Mouse (Mus musculus) CH12.LX (cell line): Measurements from ENCODE around the gene Stk40. TPM values are rescaled to one million over a fixed set of nuclear protein-coding genes. Genes with fewer than 3 reads are reported as not detected.

Experiments used
- DNase-seq: peaks from one replicate; pipeline ENCODE4 v3.0.0-alpha.2; 2013; ENCODE audit errors: extremely low read depth
- H3K27ac ChIP-seq: 2 replicates; pipeline ENCODE4 v1.5.1; 2012; ENCODE audit warnings: low read depth, mild to moderate bottlenecking, control low read depth, moderate library complexity; ENCODE audit not compliant: insufficient read depth
- H3K27me3 ChIP-seq: replicated peaks from 2 replicates; pipeline ENCODE3; 2012; ENCODE audit warnings: inconsistent platforms
- H3K36me3 ChIP-seq, 2 experiments: replicated peaks in 1 of 2; 2 replicates each; pipeline versions ENCODE3 to v1.6.1; 2012; ENCODE audit warnings: inconsistent platforms in 1 of 2, low read length in 1 of 2, mild to moderate bottlenecking in 1 of 2, mixed read lengths in 1 of 2, moderate library complexity in 1 of 2; ENCODE audit not compliant: control insufficient read depth in 1 of 2, insufficient read depth in 1 of 2
- H3K4me1 ChIP-seq, 2 experiments: 2 replicates each; pipeline ENCODE4 v1.6.1; 2012; ENCODE audit warnings: inconsistent platforms in 1 of 2, moderate library complexity in 1 of 2; ENCODE audit not compliant: insufficient read depth in 2 of 2, control insufficient read depth in 1 of 2
- H3K4me2 ChIP-seq: 2 replicates; pipeline ENCODE4 v1.6.1; 2012; ENCODE audit warnings: low read depth, mild to moderate bottlenecking, control low read depth; ENCODE audit not compliant: poor library complexity, insufficient read depth, severe bottlenecking
- H3K4me3 ChIP-seq, 3 experiments: fragments of 150-350 bp in 1 of 3; sonication (generic) in 1 of 3; replicated peaks in 1 of 3; 2 replicates each; pipeline versions ENCODE3 to v1.5.1; 2011 to 2012; ENCODE audit warnings: low read depth in 2 of 3, low read length in 2 of 3, mild to moderate bottlenecking in 2 of 3, moderate library complexity in 2 of 3, control low read depth in 1 of 3, improper control_type of control experiment in 1 of 3, inconsistent platforms in 1 of 3, mixed read lengths in 1 of 3; ENCODE audit not compliant: poor library complexity in 1 of 3
- H3K79me2 ChIP-seq: replicated peaks from 2 replicates; pipeline ENCODE4 v1.6.1; 2012; ENCODE audit warnings: mild to moderate bottlenecking, moderate library complexity; ENCODE audit not compliant: control insufficient read depth, poor library complexity, insufficient read depth, severe bottlenecking; ENCODE audit errors: extremely low read depth
- H3K9ac ChIP-seq: 2 replicates; pipeline ENCODE4 v1.6.1; 2012; ENCODE audit warnings: low read depth, mild to moderate bottlenecking, control low read depth, moderate library complexity; ENCODE audit not compliant: insufficient read depth
- H3K9me3 ChIP-seq: replicated peaks from 2 replicates; pipeline ENCODE3; 2012; ENCODE audit warnings: low read length, inconsistent platforms, mixed read lengths
- CHD1 ChIP-seq: IDR thresholded peaks from 2 replicates; pipeline ENCODE4 v1.6.1; 2012; ENCODE audit warnings: low read depth, low read length, improper control_type of control experiment, inconsistent platforms
- CTCF ChIP-seq, 2 experiments: IDR thresholded peaks in 1 of 2; conservative IDR thresholded peaks in 1 of 2; 2 replicates each; pipeline ENCODE4 v1.5.1; 2011 to 2012; ENCODE audit warnings: low read depth in 2 of 2, low read length in 2 of 2, improper control_type of control experiment in 1 of 2, inconsistent platforms in 1 of 2, mild to moderate bottlenecking in 1 of 2, moderate library complexity in 1 of 2
- ELF1 ChIP-seq: IDR thresholded peaks from 2 replicates; pipeline ENCODE4 v1.6.1; 2014; ENCODE audit warnings: low read depth, mild to moderate bottlenecking, inconsistent platforms, low read length, improper control_type of control experiment
- EP300 ChIP-seq: IDR thresholded peaks from 2 replicates; pipeline ENCODE4 v1.6.1; 2011; ENCODE audit warnings: low read length, improper control_type of control experiment
- ETS1 ChIP-seq: conservative IDR thresholded peaks from 2 replicates; pipeline ENCODE4 v1.6.1; 2012; ENCODE audit warnings: low read depth, mild to moderate bottlenecking, inconsistent platforms, low read length, improper control_type of control experiment, moderate library complexity
- HCFC1 ChIP-seq: IDR thresholded peaks from 2 replicates; pipeline ENCODE4 v1.6.1; 2012; ENCODE audit warnings: low read depth, mild to moderate bottlenecking, inconsistent platforms, low read length, improper control_type of control experiment
- IRF4 ChIP-seq: IDR thresholded peaks from 2 replicates; pipeline ENCODE4 v1.6.1; 2014; ENCODE audit warnings: low read depth, mild to moderate bottlenecking, inconsistent platforms, low read length, improper control_type of control experiment
- JUN ChIP-seq: IDR thresholded peaks from 2 replicates; pipeline ENCODE4 v1.6.1; 2011; ENCODE audit warnings: low read depth, mild to moderate bottlenecking, low read length, improper control_type of control experiment, moderate library complexity; ENCODE audit not compliant: insufficient read depth
- JUND ChIP-seq: conservative IDR thresholded peaks from 2 replicates; pipeline ENCODE4 v1.6.1; 2011; ENCODE audit warnings: low read depth, low read length, improper control_type of control experiment
- KAT2A ChIP-seq: IDR thresholded peaks from 2 replicates; pipeline ENCODE4 v1.6.1; 2012; ENCODE audit warnings: low read length, improper control_type of control experiment, inconsistent platforms; ENCODE audit not compliant: insufficient replicate concordance
- MAFK ChIP-seq: IDR thresholded peaks from 2 replicates; pipeline ENCODE4 v1.6.1; 2011; ENCODE audit warnings: low read length, improper control_type of control experiment; ENCODE audit not compliant: insufficient replicate concordance
- MEF2A ChIP-seq: IDR thresholded peaks from 2 replicates; pipeline ENCODE4 v1.6.1; 2014; ENCODE audit warnings: low read depth, mild to moderate bottlenecking, inconsistent platforms, low read length, improper control_type of control experiment, borderline replicate concordance
- MXI1 ChIP-seq: IDR thresholded peaks from 2 replicates; pipeline ENCODE4 v1.6.1; 2011; ENCODE audit warnings: mild to moderate bottlenecking, low read depth, low read length, improper control_type of control experiment
- NELFE ChIP-seq: IDR thresholded peaks from 2 replicates; pipeline ENCODE4 v1.6.1; 2011; ENCODE audit warnings: low read depth, low read length, improper control_type of control experiment
- NRF1 ChIP-seq: IDR thresholded peaks from 2 replicates; pipeline ENCODE4 v1.6.1; 2014; ENCODE audit warnings: low read depth, mild to moderate bottlenecking, inconsistent platforms, low read length, improper control_type of control experiment, moderate library complexity
- POLR2A ChIP-seq: IDR thresholded peaks from 2 replicates; pipeline ENCODE4 v1.6.1; 2011; ENCODE audit warnings: low read depth, mild to moderate bottlenecking, improper control_type of control experiment, low read length
- RAD21 ChIP-seq: IDR thresholded peaks from 2 replicates; pipeline ENCODE4 v1.6.1; 2011; ENCODE audit warnings: low read depth, mild to moderate bottlenecking, low read length, improper control_type of control experiment, moderate library complexity
- SIN3A ChIP-seq: IDR thresholded peaks from 2 replicates; pipeline ENCODE4 v1.6.1; 2012; ENCODE audit warnings: low read length, improper control_type of control experiment, inconsistent platforms
- SMC3 ChIP-seq: IDR thresholded peaks from 2 replicates; pipeline ENCODE4 v1.6.1; 2011; ENCODE audit warnings: low read depth, low read length, improper control_type of control experiment
- TCF12 ChIP-seq: IDR thresholded peaks from 2 replicates; pipeline ENCODE4 v1.6.1; 2014; ENCODE audit warnings: low read depth, mild to moderate bottlenecking, inconsistent platforms, low read length, improper control_type of control experiment
- ZC3H11A ChIP-seq: IDR thresholded peaks from 2 replicates; pipeline ENCODE4 v1.6.1; 2012; ENCODE audit warnings: low read depth, mild to moderate bottlenecking, inconsistent platforms, low read length, improper control_type of control experiment
- dilution Hi-C: fragments of 300-500 bp; cut with MboI; formaldehyde crosslinking; loops from 2 replicates; pipeline ENCODE4 v1.14.3; 2020; ENCODE audit warnings: low sequenced_read_pairs; ENCODE audit not compliant: extremely low pct_unique_long_range_greater_than_20kb, extremely low pct_ligation_motif_present
- in situ Hi-C: fragments of 300-500 bp; cut with MboI; formaldehyde crosslinking; loops from 3 replicates; pipeline ENCODE4 v1.14.3; 2019; ENCODE audit warnings: low sequenced_read_pairs, low pct_ligation_motif_present, low pct_unique_long_range_greater_than_20kb, mixed read lengths
- polyA plus RNA-seq: library from polyadenylated mRNA; unstranded; fragments of >175 nt; gene quantifications from 2 replicates; pipeline ENCODE4 v1.2.1, GENCODE M21; 2012; ENCODE audit warnings: low read depth; ENCODE audit not compliant: insufficient read length
- total RNA-seq, 2 experiments: library from RNA; depleted of rRNA; stranded (reverse); fragments of 300-350 nt in 1 of 2; fragments of >200 nt in 1 of 2; gene quantifications; 2 replicates each; pipeline ENCODE4 v1.2.3; 2012 to 2014

The Stk40 gene
- total and polyA plus RNA-seq, 3 experiments: 8.6 to 33.0 (median 16.4) TPM

DNA sequence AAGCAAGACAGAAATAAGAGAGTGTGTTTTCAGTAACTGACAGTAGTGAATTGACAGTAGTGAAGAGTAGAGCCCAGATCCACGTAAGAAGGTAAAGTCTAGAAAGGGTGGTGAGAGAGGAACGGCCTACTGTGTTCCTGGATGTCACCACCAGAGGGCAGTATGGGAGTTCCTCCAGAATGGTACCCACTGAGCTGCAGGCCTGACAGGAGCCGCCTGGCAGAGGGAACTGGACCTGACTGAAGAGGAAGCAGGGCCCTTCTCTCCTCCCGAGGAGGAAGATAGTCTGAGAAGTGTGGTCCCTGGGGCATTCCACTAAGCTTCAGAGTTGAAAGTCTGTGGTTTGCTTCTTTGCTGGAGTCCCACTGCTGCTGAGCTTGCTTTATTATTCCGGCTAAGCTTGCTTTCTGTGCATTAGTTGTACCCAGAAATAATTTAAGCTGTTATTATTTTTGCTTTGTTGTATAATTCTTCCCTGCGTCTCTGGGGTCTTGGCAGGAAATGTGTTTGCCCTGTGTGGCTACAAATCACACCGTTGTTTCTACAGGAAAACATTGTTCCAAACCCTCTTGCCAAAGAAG lies 17.7 kb upstream of the Stk40 start:
- H3K36me3 ChIP-seq: no peaks in the 10 kb centered on the region
- no peaks in the 10 kb centered on the region for H3K79me2 ChIP-seq
- dilution Hi-C loops (no loop called here), in situ Hi-C loops (no loop called here)
- H3K4me3 ChIP-seq: no peak overlapping the region
- H3K4me2 ChIP-seq: 0 out of 2 replicates have a peak overlapping the region, but pooled peaks have one; percentile 4
- H3K4me1 ChIP-seq: peaks cover 0 to 16% of the 10 kb centered on the region in 2 experiments; a peak in 2 of 4 replicates
- H3K9ac ChIP-seq: no peak overlapping the region
- H3K27me3 ChIP-seq: no peaks in the 10 kb centered on the region
- TF ChIP-seq MXI1 (peak; percentile 53; the same call in 1 of the 2 replicates), HCFC1 (no peak), MAFK (peak; percentile 69), SIN3A (peak; percentile 48; the same call in 1 of the 2 replicates), TCF12 (peak; percentile 11; the same call in 1 of the 2 replicates), ELF1 (peak; percentile 61), EP300 (peak; percentile 50), NRF1 (no peak), IRF4 (peak; percentile 71; the same call in 1 of the 2 replicates), ZC3H11A (peak; percentile 82), RAD21 (peak; percentile 95), JUND (no peak), NELFE (0 out of 2 replicates have a peak, but pooled peaks have one; percentile 18), POLR2A (0 out of 2 replicates have a peak, but pooled peaks have one; percentile 21), KAT2A (no peak), ETS1 (peak; percentile 30; the same call in 1 of the 2 replicates), JUN (no peak), SMC3 (peak; percentile 98), MEF2A (peak; percentile 56; the same call in 1 of the 2 replicates), CTCF (conservative IDR thresholded peaks at IDR 0.05 in 1 of 2, IDR thresholded peaks at IDR 0.05 in 1 of 2; ENCODE audit: low read depth in 2 of 2, low read length in 2 of 2) (peak; percentile 75 to 97), CHD1 (no peak)
- no peaks in the 10 kb centered on the region for H3K9me3 ChIP-seq
- no peak overlapping the region for H3K27ac ChIP-seq
- peak; percentile 93 for DNase-seq
